Mouse (Mus musculus) small intestine, adult 2 months (tissue): ENCODE measurements around the gene Gm20388.

Experiments
- CTCF ChIP-seq: fragments of 200-500 bp; IDR thresholded peaks from 2 replicates; pipeline ENCODE4 v1.5.1; 2012; ENCODE audit warnings: low read depth, mild to moderate bottlenecking, control low read depth, inconsistent platforms, low read length, moderate library complexity, mixed read lengths; ENCODE audit not compliant: insufficient replicate concordance, insufficient read length; ENCODE audit errors: extremely low read depth
- POLR2A ChIP-seq: fragments of 200-500 bp; IDR thresholded peaks from 2 replicates; pipeline ENCODE4 v1.6.1; 2012; ENCODE audit warnings: low read depth, mild to moderate bottlenecking, control low read depth, inconsistent platforms, low read length, moderate library complexity

DNA sequence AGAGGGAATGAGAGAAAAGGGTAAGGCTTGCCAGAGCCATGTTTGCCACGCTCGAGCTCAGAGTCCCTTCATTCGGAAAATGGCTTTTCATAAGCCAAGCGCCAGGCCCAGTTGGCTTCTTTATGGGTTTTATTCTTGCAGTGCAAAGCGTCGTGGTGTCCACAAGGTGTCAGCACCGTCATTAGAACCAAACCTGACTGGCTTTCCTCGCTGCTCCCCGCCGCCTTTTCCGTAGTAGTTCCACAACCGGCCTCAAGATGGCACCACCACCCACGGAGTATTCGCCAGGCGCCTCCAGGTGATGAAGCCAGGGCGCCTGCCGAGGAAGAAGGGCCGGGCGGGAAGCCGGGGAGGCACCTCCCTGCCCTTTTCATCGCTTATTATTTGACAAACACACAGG lies 1202.6 kb downstream of the Gm20388 start:
- TF ChIP-seq CTCF (peak; percentile 98; the same call in 1 of the 2 replicates), POLR2A (no peak; the same call in 1 of the 2 replicates)
